Mouse (Mus musculus) heart, adult 8-10 months (tissue): ENCODE data around the gene Mef2a. TPM values are rescaled to one million over a fixed set of nuclear protein-coding genes. Genes with fewer than 3 reads are reported as not detected.
A peak's percentile ranks its signal among the peaks of the same experiment; 100 is the strongest.

ENCODE experiments used
- DNase-seq: peaks from one replicate; pipeline ENCODE4 v3.0.0; 2022; ENCODE audit warnings: low spot score
- total RNA-seq, 4 experiments: library from RNA; stranded (reverse); gene quantifications; 2 replicates each; pipeline ENCODE4 v1.2.4; 2022

The Mef2a gene
- 100 to 1,000 TPM; 134 to 141 (median 140) TPM for total RNA-seq

- peak; percentile 97 for DNase-seq
Observed at GRCm38 (mm10) chr7:67372729-67373583, at the start of gene Mef2a. Gene Mef2a, minus strand, starts transcription at chr7:67372858.

GRCm38 (mm10) chr7:67421476-67422186, 49.0 kb upstream of the Mef2a start:
- peak; percentile 82 for DNase-seq

DNA sequence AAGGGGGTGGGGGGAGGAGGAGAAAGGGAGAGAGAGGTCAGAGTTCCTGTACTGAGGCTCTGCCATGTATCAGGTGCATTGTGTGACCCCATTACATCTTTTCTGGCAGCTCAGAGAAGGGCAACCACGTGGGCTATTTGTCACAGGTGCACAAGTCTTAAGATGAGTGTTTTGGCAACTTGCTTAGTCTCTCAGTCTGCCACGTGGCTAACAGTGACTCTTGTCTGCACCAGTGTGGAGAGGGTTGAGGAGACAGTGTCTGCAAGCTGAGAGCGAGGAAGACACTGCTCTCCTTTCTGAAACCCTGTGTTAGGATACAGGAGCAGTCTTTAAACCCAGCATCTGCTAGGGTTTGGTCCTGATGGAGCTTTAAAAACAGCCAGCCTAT, 48.4 kb upstream of the Mef2a start:
- DNase-seq: no peak

- no peak for DNase-seq
Observed at GRCm38 (mm10) chr7:67419591-67420314, 47.1 kb upstream of the Mef2a start.

DNA sequence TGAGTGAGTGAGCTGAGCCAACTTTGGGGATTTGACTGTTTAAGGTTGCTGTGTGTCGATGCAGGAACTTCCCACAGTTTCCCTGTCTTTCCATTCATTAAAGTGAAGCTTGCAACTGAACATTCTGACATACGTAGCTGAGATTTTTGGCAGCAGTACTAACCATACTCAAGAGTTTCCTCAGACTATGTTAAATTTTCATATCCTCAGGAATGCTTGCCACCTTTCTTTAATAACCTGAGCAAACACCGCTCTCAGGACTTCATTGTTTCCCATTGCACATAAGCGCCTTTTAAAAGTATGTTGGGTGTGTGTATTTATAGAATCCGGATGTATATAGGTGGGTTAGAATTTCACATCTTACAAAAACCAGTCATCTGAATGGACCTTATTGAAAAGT, 45.5 kb upstream of the Mef2a start:
- no peak for DNase-seq

DNA sequence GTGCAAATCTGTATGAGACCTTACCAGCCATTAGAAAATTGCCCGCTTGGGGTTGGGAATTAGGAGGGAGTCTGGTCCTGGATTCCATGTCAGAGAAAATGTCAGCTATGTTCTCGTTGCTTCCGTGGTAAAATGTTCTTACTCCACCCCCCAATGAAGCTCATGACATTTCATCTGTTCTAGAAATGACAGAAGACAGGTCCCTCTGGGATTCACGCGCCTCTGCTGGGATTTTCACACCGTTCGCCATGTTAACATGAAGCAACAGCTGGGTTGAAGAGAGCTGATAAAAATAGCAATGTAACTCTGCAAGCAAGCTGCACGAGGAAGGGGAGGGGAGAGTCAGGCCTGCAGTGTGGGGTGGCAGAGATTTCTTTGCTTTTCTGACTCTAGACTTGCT, 42.1 kb upstream of the Mef2a start:
- DNase-seq: peak; percentile 46

DNA sequence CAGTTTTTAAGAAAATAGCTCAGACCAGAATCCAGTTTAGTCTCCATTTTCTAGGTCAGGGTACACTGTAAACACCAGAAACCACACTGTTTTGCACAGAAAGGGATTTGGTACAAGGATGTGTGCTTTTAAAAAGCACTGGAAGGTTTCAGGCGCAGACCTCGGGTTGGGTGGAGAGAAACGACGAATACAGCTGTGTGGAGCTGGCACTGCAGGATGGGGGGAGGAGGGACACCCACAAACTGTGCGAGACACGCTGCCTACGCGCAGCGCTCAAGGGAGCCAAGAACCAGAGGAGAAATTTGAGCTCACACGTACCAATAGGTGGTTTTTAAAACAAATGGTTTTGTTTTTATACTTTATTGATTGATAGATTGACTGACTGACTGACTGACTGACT, 40.0 kb upstream of the Mef2a start:
- DNase-seq: no peak

GRCm38 (mm10) chr7:67407019-67407418, 34.4 kb upstream of the Mef2a start:
- DNase-seq: no peak

GRCm38 (mm10) chr7:67404176-67404575, 31.5 kb upstream of the Mef2a start:
- no peak for DNase-seq

DNA sequence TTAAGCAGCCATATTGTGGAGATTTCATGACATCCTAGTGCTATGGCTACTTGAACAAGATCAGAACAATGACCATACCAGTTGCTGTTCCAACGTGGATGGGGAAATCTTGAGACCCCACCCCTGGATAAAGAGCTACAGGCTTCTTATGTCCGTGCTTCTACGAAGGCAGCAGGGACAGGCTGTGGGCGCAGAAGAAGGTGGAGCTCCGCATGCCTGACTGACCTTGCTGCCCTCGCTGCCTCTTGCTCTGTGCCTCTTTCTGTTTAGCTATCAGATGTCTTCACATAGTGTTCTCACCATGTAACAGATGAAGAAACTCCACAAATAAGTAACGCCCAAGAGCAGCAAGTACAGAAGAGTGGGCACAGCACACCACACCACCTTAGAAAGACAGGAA, 29.7 kb upstream of the Mef2a start:
- DNase-seq: no peak

DNA sequence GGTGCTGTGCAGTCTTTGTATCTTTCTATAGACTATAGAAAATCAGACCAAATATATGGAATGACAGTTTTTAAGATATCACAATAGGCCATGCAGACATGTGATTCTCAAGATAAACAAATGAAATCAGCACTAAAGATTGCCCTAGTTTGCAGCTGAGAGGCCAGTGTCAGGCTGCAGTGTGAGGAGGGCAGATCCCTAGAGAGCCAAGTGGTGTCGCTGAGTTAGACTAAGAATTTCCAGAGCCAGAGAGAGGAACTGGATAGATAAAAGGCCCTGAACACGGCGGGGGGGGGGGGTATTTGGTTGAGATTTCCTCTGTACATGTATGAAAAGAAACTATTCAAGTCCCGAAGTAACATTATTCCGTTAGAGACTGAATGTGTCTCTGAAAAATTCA, 28.7 kb upstream of the Mef2a start:
- no peak for DNase-seq

GRCm38 (mm10) chr7:67390760-67391159, 18.1 kb upstream of the Mef2a start:
- no peak for DNase-seq

- no peak for DNase-seq
Observed at GRCm38 (mm10) chr7:67390095-67390494, 17.4 kb upstream of the Mef2a start.

- no peak for DNase-seq
Observed at GRCm38 (mm10) chr7:67384942-67385872, 12.5 kb upstream of the Mef2a start.

DNA sequence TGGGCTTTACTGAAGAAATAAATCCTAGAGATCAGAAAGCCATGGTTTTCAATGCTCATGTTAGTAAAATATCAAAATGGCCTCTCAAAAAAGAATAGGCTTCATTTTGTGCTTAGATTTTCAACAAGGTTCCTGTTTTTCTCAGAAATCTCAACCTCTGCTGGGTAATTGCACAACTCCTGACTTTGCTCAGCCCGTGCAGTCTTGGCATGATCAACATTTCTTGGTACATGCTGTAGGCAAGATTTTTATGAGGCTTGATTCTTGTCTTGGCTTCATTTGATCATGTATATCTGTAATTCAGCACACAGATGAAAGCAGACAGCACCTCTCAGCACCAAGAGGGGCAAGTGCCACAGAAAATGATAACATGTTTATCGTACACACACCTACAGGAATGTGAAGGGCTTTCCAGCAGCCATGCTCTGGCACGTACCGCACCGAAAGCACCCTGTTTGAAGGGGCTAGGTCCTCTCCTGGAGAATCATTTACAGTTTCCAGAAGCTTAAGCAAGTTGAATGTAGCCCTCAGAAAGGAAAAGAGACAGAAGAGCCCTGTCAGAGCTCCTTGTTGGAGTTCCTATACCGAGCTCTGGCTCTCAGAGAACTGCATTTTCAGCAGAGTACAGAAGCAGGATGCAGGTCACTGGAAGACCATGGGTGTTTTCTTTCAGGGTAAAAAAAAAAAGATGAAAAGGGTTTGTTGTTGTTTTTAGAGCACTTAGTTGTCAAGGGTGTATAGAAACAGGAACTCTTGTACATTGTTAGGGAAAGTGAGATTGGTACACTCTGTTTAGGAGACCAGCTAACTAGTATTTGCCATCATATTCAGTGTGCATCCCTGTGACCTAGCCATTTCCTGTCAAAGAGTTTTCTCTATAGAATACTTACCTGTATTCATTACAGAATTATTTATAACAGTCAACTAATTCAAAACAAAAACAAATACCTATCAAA, 7.8 kb upstream of the Mef2a start:
- DNase-seq: no peak

DNA sequence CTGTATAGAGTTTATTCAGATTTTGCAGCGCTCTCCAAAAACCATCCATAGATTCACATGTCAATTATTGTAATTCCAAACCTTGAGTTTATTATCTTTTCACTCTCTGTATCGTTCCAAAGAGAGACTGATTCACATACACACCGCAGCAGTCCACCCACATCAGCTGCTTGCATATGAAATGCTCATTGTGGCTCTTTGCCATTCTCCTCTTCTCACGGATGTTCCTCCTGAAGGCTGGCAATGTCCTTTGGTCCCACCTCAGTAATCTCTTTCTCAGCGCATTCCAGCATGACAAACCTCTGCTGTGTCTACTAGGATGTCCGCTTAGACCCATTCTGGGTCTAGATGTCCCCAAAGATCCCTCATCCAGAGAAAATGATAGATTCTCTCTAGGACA, 4.1 kb upstream of the Mef2a start:
- DNase-seq: no peak

- DNase-seq: peak; percentile 62
Observed at GRCm38 (mm10) chr7:67373975-67374374, 1.3 kb upstream of the Mef2a start.

DNA sequence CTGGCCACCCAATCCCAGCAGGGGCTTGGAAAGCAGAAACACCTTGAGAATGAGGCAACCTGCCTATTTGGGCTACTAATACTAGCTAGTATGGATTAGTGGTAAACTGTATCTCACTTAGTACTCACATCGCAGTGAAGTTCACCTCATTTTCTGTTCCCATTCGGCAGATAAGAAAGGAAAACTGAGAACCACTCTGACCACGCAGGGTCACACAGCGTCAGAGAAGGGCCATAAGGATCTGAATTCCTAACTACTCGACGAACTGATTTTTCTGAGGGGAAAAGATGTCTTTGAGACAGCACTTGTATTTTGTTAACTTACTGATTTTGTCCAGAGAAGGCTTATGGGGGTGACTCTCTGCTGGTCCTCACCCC, 914 bp upstream of the Mef2a start:
- no peak for DNase-seq

- no peak for DNase-seq
Observed at GRCm38 (mm10) chr7:67371891-67372672, 576 bp downstream of the Mef2a start.
